In genomic region chr10:128579731-128580130, GRCm38 (mm10) we compare ENCODE assay signal across 15 mouse cellular contexts.
"Had no signal": no experiment of that assay in that cellular context is flagged by ENCODE, and none has a peak within 500 bp of the region (broad histone marks: within the 10 kb centered on the region; RNA-seq: fewer than 3 reads in every experiment).

No protein-coding gene starts in this region.

- H3K36me3 ChIP-seq: liver, embryonic 12.5 days; midbrain, embryonic 10.5 days; midbrain, embryonic 12.5 days; neural tube, embryonic 13.5 days; neural tube, embryonic 15.5 days had no signal

- H3K4me2 ChIP-seq: liver, embryonic 12.5 days; lung, embryonic 14.5 days; midbrain, embryonic 12.5 days; neural tube, embryonic 13.5 days; neural tube, embryonic 15.5 days had no signal

- H3K4me3 ChIP-seq: liver, embryonic 12.5 days; midbrain, embryonic 10.5 days; midbrain, embryonic 12.5 days; myocyte; neural tube, embryonic 13.5 days; neural tube, embryonic 15.5 days had no signal

- DNase-seq: lung, adult 18-20 months; lung, embryonic 14.5 days; lung, postnatal 10 days; lung, postnatal 4 days; midbrain, embryonic 14.5 days; right cerebral cortex, postnatal 14 days; spleen, adult 18-20 months had no signal

- ATAC-seq: liver, embryonic 12.5 days; midbrain, embryonic 16.5 days had no signal

- H3K9ac ChIP-seq: liver, embryonic 12.5 days; liver, embryonic 14.5 days; lung, embryonic 14.5 days; midbrain, embryonic 12.5 days; neural tube, embryonic 13.5 days; neural tube, embryonic 15.5 days had no signal

- H3K27ac ChIP-seq: liver, embryonic 12.5 days; liver, embryonic 14.5 days; midbrain, embryonic 10.5 days; midbrain, embryonic 12.5 days; neural tube, embryonic 13.5 days; neural tube, embryonic 15.5 days had no signal

- H3K4me1 ChIP-seq: liver, embryonic 12.5 days; midbrain, embryonic 12.5 days; neural tube, embryonic 13.5 days; neural tube, embryonic 15.5 days had no signal

- H3K9me3 ChIP-seq: midbrain, embryonic 10.5 days; midbrain, embryonic 12.5 days; neural tube, embryonic 13.5 days; neural tube, embryonic 15.5 days had no signal
